ENCODE assay signal across 16 mouse cellular contexts in genomic region chr6:65611834-65612233, GRCm38 (mm10). TPM values are rescaled to one million over a fixed set of nuclear protein-coding genes. Genes with fewer than 3 reads are reported as not detected.
A peak's percentile ranks its signal among the peaks of the same experiment; 100 is the strongest.
DNase-seq lines count a peak whose midpoint lies in the region; ATAC-seq and TF ChIP-seq lines count a peak whose summit lies in the region.
"Had no signal": no experiment of that assay in that cellular context is flagged by ENCODE, and none has a peak within 500 bp of the region (broad histone marks: within the 10 kb centered on the region; RNA-seq: fewer than 3 reads in every experiment).

No protein-coding gene starts in this region.

- no peaks in the 10 kb centered on the region for H3K36me3 ChIP-seq in lung, embryonic 16.5 days (ENCODE audit: control insufficient read depth, insufficient read depth, low read length)
- H3K36me3 ChIP-seq in stomach, postnatal 0 days (ENCODE audit: control insufficient read depth, insufficient read depth, low read length): no peaks in the 10 kb centered on the region
- H3K36me3 ChIP-seq in forebrain, postnatal 0 days (ENCODE audit: insufficient read depth): no peaks in the 10 kb centered on the region
- no peaks in the 10 kb centered on the region for H3K36me3 ChIP-seq in midbrain, embryonic 16.5 days (ENCODE audit: control insufficient read depth, insufficient read depth, low read length)
- no peaks in the 10 kb centered on the region for H3K36me3 ChIP-seq in forebrain, embryonic 11.5 days (ENCODE audit: control insufficient read depth, insufficient read depth, low read length)
- H3K36me3 ChIP-seq: limb, embryonic 13.5 days; midbrain, embryonic 12.5 days had no signal

- H3K9me3 ChIP-seq in lung, embryonic 16.5 days (ENCODE audit: control insufficient read depth, low read length): no peaks in the 10 kb centered on the region
- no peaks in the 10 kb centered on the region for H3K9me3 ChIP-seq in stomach, postnatal 0 days (ENCODE audit: control insufficient read depth, low read length)
- no peaks in the 10 kb centered on the region for H3K9me3 ChIP-seq in forebrain, postnatal 0 days (ENCODE audit: low read length)
- no peaks in the 10 kb centered on the region for H3K9me3 ChIP-seq in midbrain, embryonic 16.5 days (replicated peaks; ENCODE audit: control insufficient read depth, low read length, poor library complexity, severe bottlenecking)
- no peaks in the 10 kb centered on the region for H3K9me3 ChIP-seq in forebrain, embryonic 11.5 days (ENCODE audit: control insufficient read depth, low read length)
- H3K9me3 ChIP-seq: limb, embryonic 13.5 days; midbrain, embryonic 12.5 days had no signal

- TF ChIP-seq CTCF in lung, adult 2 months (IDR thresholded peaks at IDR 0.05; ENCODE audit: insufficient read depth, low read length): no peak
- no peak for TF ChIP-seq CTCF in stomach, postnatal 0 days (IDR thresholded peaks at IDR 0.05; ENCODE audit: low read depth)
- TF ChIP-seq CTCF in forebrain, postnatal 0 days (IDR thresholded peaks at IDR 0.05; ENCODE audit: low read depth): no peak

- no peak overlapping the region for H3K4me2 ChIP-seq in lung, embryonic 16.5 days (ENCODE audit: low read depth, low read length)
- H3K4me2 ChIP-seq in stomach, postnatal 0 days (replicated peaks; ENCODE audit: low read depth): no peak overlapping the region
- no peak overlapping the region for H3K4me2 ChIP-seq in forebrain, postnatal 0 days (ENCODE audit: low read depth)
- H3K4me2 ChIP-seq in midbrain, embryonic 16.5 days (ENCODE audit: low read length): no peak overlapping the region
- no peak overlapping the region for H3K4me2 ChIP-seq in forebrain, embryonic 11.5 days (ENCODE audit: low read depth, low read length, severe bottlenecking)
- H3K4me2 ChIP-seq: hindbrain, embryonic 14.5 days; limb, embryonic 13.5 days; midbrain, embryonic 12.5 days had no signal

- H3K27me3 ChIP-seq in lung, embryonic 16.5 days (ENCODE audit: control insufficient read depth, insufficient read depth, low read depth, low read length): no peaks in the 10 kb centered on the region
- no peaks in the 10 kb centered on the region for H3K27me3 ChIP-seq in stomach, postnatal 0 days (ENCODE audit: control insufficient read depth, insufficient read depth, low read length)
- H3K27me3 ChIP-seq in forebrain, postnatal 0 days (ENCODE audit: insufficient read depth, low read length): no peaks in the 10 kb centered on the region
- no peaks in the 10 kb centered on the region for H3K27me3 ChIP-seq in midbrain, embryonic 16.5 days (ENCODE audit: control insufficient read depth, insufficient read depth, low read depth, low read length)
- no peaks in the 10 kb centered on the region for H3K27me3 ChIP-seq in forebrain, embryonic 11.5 days (ENCODE audit: control insufficient read depth, insufficient read depth, low read length)
- H3K27me3 ChIP-seq: limb, embryonic 13.5 days; midbrain, embryonic 12.5 days had no signal

- no peak overlapping the region for H3K4me3 ChIP-seq in lung, embryonic 16.5 days (ENCODE audit: low read length)
- no peak overlapping the region for H3K4me3 ChIP-seq in lung, adult 2 months (replicated peaks; ENCODE audit: extremely low read depth, low read depth, low read length)
- H3K4me3 ChIP-seq in stomach, postnatal 0 days (ENCODE audit: low read depth, low read length): no peak overlapping the region
- no peak overlapping the region for H3K4me3 ChIP-seq in forebrain, postnatal 0 days (ENCODE audit: low read depth, low read length)
- H3K4me3 ChIP-seq in midbrain, embryonic 16.5 days (ENCODE audit: low read depth, low read length): no peak overlapping the region
- H3K4me3 ChIP-seq in forebrain, embryonic 11.5 days (ENCODE audit: low read depth, low read length): no peak overlapping the region
- H3K4me3 ChIP-seq: limb, embryonic 13.5 days; midbrain, embryonic 12.5 days had no signal

- DNase-seq in lung, adult 2 months: no peak
- peak; percentile 60 for DNase-seq in heart, adult 8-10 months (ENCODE audit: low spot score)
- peak; percentile 27 to 38 for DNase-seq in heart, postnatal 10 days
- DNase-seq in stomach, postnatal 0 days (ENCODE audit: low spot score): no peak
- DNase-seq in forebrain, postnatal 0 days: no peak
- no peak for DNase-seq in forebrain, embryonic 11.5 days (ENCODE audit: low spot score)
- DNase-seq: B cell, adult 2 months; cerebellum, adult 11-12 months; gastrocnemius, postnatal 14 days; kidney, adult 8-10 months; thymus, postnatal 4 days had no signal

- 0 out of 2 replicates have a peak overlapping the region, but pooled peaks have one; percentile 36 for H3K27ac ChIP-seq in lung, embryonic 16.5 days (ENCODE audit: low read length)
- H3K27ac ChIP-seq in stomach, postnatal 0 days (replicated peaks): no peak overlapping the region
- no peak overlapping the region for H3K27ac ChIP-seq in forebrain, postnatal 0 days (ENCODE audit: low read depth, low read length)
- no peak overlapping the region for H3K27ac ChIP-seq in midbrain, embryonic 16.5 days (ENCODE audit: low read length)
- H3K27ac ChIP-seq in forebrain, embryonic 11.5 days (ENCODE audit: low read depth, low read length): no peak overlapping the region
- H3K27ac ChIP-seq: hindbrain, embryonic 14.5 days; limb, embryonic 13.5 days; midbrain, embryonic 12.5 days had no signal

- H3K4me1 ChIP-seq in lung, embryonic 16.5 days (replicated peaks; ENCODE audit: control insufficient read depth, insufficient read depth, low read length): peaks cover 3% of the 10 kb centered on the region; the same call in 1 of the 2 replicates
- no peaks in the 10 kb centered on the region; the same call in 1 of the 2 replicates for H3K4me1 ChIP-seq in lung, adult 2 months (ENCODE audit: control insufficient read depth, insufficient read depth, low read length)
- H3K4me1 ChIP-seq in stomach, postnatal 0 days (replicated peaks; ENCODE audit: control insufficient read depth, insufficient read depth): no peaks in the 10 kb centered on the region
- H3K4me1 ChIP-seq in forebrain, postnatal 0 days (ENCODE audit: insufficient read depth): no peaks in the 10 kb centered on the region
- no peaks in the 10 kb centered on the region for H3K4me1 ChIP-seq in midbrain, embryonic 16.5 days (ENCODE audit: control insufficient read depth, insufficient read depth, low read length)
- H3K4me1 ChIP-seq in forebrain, embryonic 11.5 days (replicated peaks; ENCODE audit: control insufficient read depth, insufficient read depth, low read length): no peaks in the 10 kb centered on the region
- H3K4me1 ChIP-seq: limb, embryonic 13.5 days; midbrain, embryonic 12.5 days had no signal

- TF ChIP-seq EP300 in stomach, postnatal 0 days (optimal IDR thresholded peaks at IDR 0.05): no peak

- no peak overlapping the region for H3K9ac ChIP-seq in lung, embryonic 16.5 days (ENCODE audit: low read length)
- no peak overlapping the region for H3K9ac ChIP-seq in stomach, postnatal 0 days (ENCODE audit: low read length)
- no peak overlapping the region for H3K9ac ChIP-seq in forebrain, postnatal 0 days
- H3K9ac ChIP-seq in midbrain, embryonic 16.5 days (ENCODE audit: low read depth, low read length): no peak overlapping the region
- no peak overlapping the region for H3K9ac ChIP-seq in forebrain, embryonic 11.5 days (ENCODE audit: low read length)
- H3K9ac ChIP-seq: hindbrain, embryonic 14.5 days; limb, embryonic 13.5 days; midbrain, embryonic 12.5 days had no signal

- TF ChIP-seq POLR2A in lung, adult 2 months (IDR thresholded peaks at IDR 0.05; ENCODE audit: borderline replicate concordance, extremely low read depth, low read depth, low read length): no peak

- intact Hi-C loops in heart, postnatal 10 days (cut with DNase I): no loop called here

- ATAC-seq in lung, embryonic 16.5 days (ENCODE audit: low read depth): no peak
- ATAC-seq in stomach, postnatal 0 days (ENCODE audit: low FRiP score, low TSS enrichment): peak; percentile 65
- ATAC-seq in forebrain, postnatal 0 days: no peak
- ATAC-seq in midbrain, embryonic 16.5 days: no peak
- no peak for ATAC-seq in forebrain, embryonic 11.5 days (replicated peaks; ENCODE audit: low FRiP score)

RNA-seq across cellular contexts. Expression of gene Ndnf, which starts 59.6 kb away (rescaled TPM):
- 68.0 and 78.5 TPM in 2 replicates for polyA plus RNA-seq in lung, embryonic 16.5 days (2015; fragmentation: Nextera tagmentation; extraction: Ambion mirVana)
- polyA plus RNA-seq in lung, adult 2 months (2012; rRNA removed): 23.0 and 43.8 TPM in 2 replicates
- 1 to 10 TPM; 2.3 to 4.1 (median 3.9) TPM for total RNA-seq in heart, adult 8-10 months (2022)
- total RNA-seq in heart, postnatal 10 days (2021): 1 to 10 TPM; 2.9 to 3.2 TPM
- polyA plus RNA-seq in stomach, postnatal 0 days (2015; fragmentation: Nextera tagmentation; extraction: Ambion mirVana): 1.4 and 2.7 TPM in 2 replicates
- 15.8 and 24.2 TPM in 2 replicates for total RNA-seq in forebrain, postnatal 0 days (2014; rRNA removed)
- 5.5 and 6.1 TPM in 2 replicates for polyA plus RNA-seq in forebrain, postnatal 0 days (2015; fragmentation: Nextera tagmentation; extraction: Ambion mirVana)
- 3.8 and 4.5 TPM in 2 replicates for polyA plus RNA-seq in midbrain, embryonic 16.5 days (2015; fragmentation: Nextera tagmentation; extraction: Ambion mirVana)
- 6.3 and 6.5 TPM in 2 replicates for polyA plus RNA-seq in forebrain, embryonic 11.5 days (2014; fragmentation: Nextera tagmentation; extraction: Ambion mirVana)

Comparison
In these comparisons a context has a peak if more than half of its experiments do, and no peak if none do; other contexts are left out.
1. DNase-seq: peak in heart, adult 8-10 months (single experiment) and heart, postnatal 10 days (2 of 2); none in lung, adult 2 months (single experiment), stomach, postnatal 0 days (single experiment), forebrain, postnatal 0 days (single experiment) and forebrain, embryonic 11.5 days (single experiment).